Mouse (Mus musculus): ENCODE results near the gene Atl1. TPM values are rescaled to one million over a fixed set of nuclear protein-coding genes. Genes with fewer than 3 reads are reported as not detected.

The Atl1 gene
- polyA plus RNA-seq, 1 experiment: 2.1 TPM

DNA sequence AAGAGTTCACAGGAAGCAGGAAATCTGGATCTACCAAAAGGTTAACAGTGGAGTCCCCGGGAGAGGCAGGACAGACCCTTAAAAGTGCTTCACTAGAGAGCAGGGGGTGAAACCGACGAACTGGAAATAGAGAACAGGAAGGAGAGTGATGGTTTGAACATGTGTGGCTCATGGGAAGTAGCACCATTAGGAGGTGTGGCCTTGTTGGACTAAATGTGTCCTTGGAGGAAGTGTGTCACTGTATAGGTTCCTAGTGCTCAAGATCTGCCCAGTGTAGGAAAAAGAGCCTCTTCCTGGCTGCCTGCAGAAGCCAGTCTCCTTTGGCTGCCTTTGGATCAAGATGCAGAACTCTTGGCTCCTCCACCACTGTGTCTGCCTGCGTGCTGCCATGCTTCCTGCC is 112.7 kb downstream of the Atl1 start:
- TF ChIP-seq CTCF (conservative IDR thresholded peaks at IDR 0.05; ENCODE audit: insufficient read depth, insufficient read length, low read depth, low read length) (no peak), POLR2A (IDR thresholded peaks at IDR 0.05; ENCODE audit: low read depth, low read length) (no peak)
- H3K27me3 ChIP-seq (replicated peaks; ENCODE audit: control insufficient read depth, insufficient read depth, low read length): no peaks in the 10 kb centered on the region

DNA sequence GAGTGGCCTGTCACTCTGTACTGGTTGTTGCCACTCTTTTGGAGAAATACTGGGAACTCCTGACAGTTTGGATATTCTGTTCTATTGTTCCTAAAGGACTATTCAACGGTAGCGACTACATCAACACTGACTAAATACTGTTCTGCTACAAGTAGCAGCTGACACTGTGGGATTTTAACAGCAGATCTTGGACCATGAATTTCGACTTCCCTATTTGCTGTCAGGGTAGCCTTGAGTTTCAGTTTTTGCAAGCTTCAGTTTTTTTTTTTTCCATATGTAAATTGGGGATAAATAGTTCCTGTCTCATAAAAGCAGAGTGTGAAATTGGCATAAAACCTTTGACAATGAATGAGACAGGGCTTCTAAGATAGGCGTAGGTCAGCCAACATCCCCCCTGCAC is 117.9 kb downstream of the Atl1 start:
- Histone ChIP-seq H3K4me1 (ENCODE audit: control insufficient read depth, insufficient read depth, low read length) (no peaks in the 10 kb centered on the region), H3K27me3 (replicated peaks; ENCODE audit: control insufficient read depth, insufficient read depth, low read length) (no peaks in the 10 kb centered on the region), H3K4me3 (ENCODE audit: insufficient read depth, low read depth, low read length) (no peak overlapping the region), H3K27ac (ENCODE audit: insufficient read depth, low read depth, low read length) (no peak overlapping the region), H3K36me3 (ENCODE audit: control insufficient read depth, insufficient read depth, low read length) (no peaks in the 10 kb centered on the region)
- no peak for TF ChIP-seq CTCF (conservative IDR thresholded peaks at IDR 0.05; ENCODE audit: insufficient read depth, insufficient read length, low read depth, low read length)
- TF ChIP-seq POLR2A (IDR thresholded peaks at IDR 0.05; ENCODE audit: low read depth, low read length): no peak
- DNase-seq: no peak
- 92% methylated on average over 4 of the region's 4 CpGs for WGBS

More for the DNA sequence above, 112.7 kb downstream of the Atl1 start:
- DNase-seq: no peak
- 63% methylated on average over 4 of the region's 4 CpGs for WGBS
- Histone ChIP-seq H3K4me1 (ENCODE audit: control insufficient read depth, insufficient read depth, low read length) (no peaks in the 10 kb centered on the region), H3K36me3 (ENCODE audit: control insufficient read depth, insufficient read depth, low read length) (no peaks in the 10 kb centered on the region), H3K27ac (ENCODE audit: insufficient read depth, low read depth, low read length) (no peak overlapping the region), H3K4me3 (ENCODE audit: insufficient read depth, low read depth, low read length) (no peak overlapping the region)

DNA sequence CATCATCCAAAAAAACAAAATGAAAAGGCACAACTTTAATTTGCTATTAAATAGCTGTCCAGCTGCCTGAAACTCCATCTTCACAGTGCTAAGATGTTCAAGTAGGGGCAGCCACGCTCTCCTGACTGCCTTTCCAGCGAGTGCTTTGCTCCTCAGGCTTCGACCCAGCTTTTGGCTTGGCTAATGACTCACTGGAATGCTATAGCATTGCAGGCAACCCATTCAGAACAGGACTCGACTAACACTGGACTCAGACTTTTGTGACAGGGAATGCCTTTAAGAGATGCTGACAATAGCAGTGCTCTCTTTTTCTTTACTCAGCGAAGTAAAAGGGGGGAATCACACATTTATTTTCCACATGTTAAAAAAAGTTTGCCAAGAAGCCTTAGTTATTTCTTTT is 119.3 kb downstream of the Atl1 start:
- H3K4me3 ChIP-seq (ENCODE audit: insufficient read depth, low read depth, low read length): no peak overlapping the region
- DNase-seq: no peak
- 59% methylated on average over 5 of the region's 5 CpGs for WGBS
- H3K27ac ChIP-seq (ENCODE audit: insufficient read depth, low read depth, low read length): no peak overlapping the region
- TF ChIP-seq CTCF (conservative IDR thresholded peaks at IDR 0.05; ENCODE audit: insufficient read depth, insufficient read length, low read depth, low read length) (no peak), POLR2A (IDR thresholded peaks at IDR 0.05; ENCODE audit: low read depth, low read length) (no peak)
- H3K27me3 ChIP-seq (replicated peaks; ENCODE audit: control insufficient read depth, insufficient read depth, low read length): no peaks in the 10 kb centered on the region
- H3K36me3 ChIP-seq (ENCODE audit: control insufficient read depth, insufficient read depth, low read length): no peaks in the 10 kb centered on the region
- H3K4me1 ChIP-seq (ENCODE audit: control insufficient read depth, insufficient read depth, low read length): no peaks in the 10 kb centered on the region

DNA sequence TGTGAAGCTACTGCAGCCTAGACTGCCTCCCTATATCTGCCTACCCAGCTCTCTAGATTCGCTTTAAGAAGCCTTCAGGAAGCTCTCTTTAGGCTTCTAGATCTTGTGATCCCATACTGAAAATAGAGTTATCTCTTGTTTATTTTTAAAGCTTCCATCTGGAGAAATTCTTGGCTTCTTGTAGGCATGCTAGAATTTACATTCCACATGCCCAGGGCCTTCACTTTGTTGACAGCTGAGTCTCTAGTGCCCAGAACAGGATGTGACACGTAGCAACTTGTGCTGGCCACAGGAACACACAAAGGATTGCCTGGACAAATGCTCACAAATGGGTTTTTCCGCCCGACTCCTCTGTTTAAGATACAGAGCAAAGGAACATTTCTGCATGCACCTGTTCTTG is 123.5 kb downstream of the Atl1 start:
- H3K27ac ChIP-seq (ENCODE audit: insufficient read depth, low read depth, low read length): no peak overlapping the region
- no peak for TF ChIP-seq CTCF (conservative IDR thresholded peaks at IDR 0.05; ENCODE audit: insufficient read depth, insufficient read length, low read depth, low read length)
- TF ChIP-seq POLR2A (IDR thresholded peaks at IDR 0.05; ENCODE audit: low read depth, low read length): no peak
- H3K36me3 ChIP-seq (ENCODE audit: control insufficient read depth, insufficient read depth, low read length): no peaks in the 10 kb centered on the region
- no peaks in the 10 kb centered on the region for H3K27me3 ChIP-seq (replicated peaks; ENCODE audit: control insufficient read depth, insufficient read depth, low read length)
- no peak overlapping the region for H3K4me3 ChIP-seq (ENCODE audit: insufficient read depth, low read depth, low read length)
- DNase-seq: no peak
- no peaks in the 10 kb centered on the region for H3K4me1 ChIP-seq (ENCODE audit: control insufficient read depth, insufficient read depth, low read length)
- 86% methylated on average over 4 of the region's 4 CpGs for WGBS

Other genes starting within 250 kb of the Atl1 start
- 28.5 and 28.8 TPM in 2 replicates for gene Sos2, start 210.8 kb upstream of the Atl1 start, polyA plus RNA-seq (2012; rRNA removed)
- gene L2hgdh, start 167.7 kb upstream of the Atl1 start, polyA plus RNA-seq (2012; rRNA removed): 27.2 and 35.5 TPM in 2 replicates
- gene Atp5s, start 167.7 kb upstream of the Atl1 start, polyA plus RNA-seq (2012; rRNA removed): 18.6 and 20.2 TPM in 2 replicates
- 95.1 and 99.0 TPM in 2 replicates for gene Cdkl1, start 101.3 kb upstream of the Atl1 start, polyA plus RNA-seq (2012; rRNA removed)
- 6.3 and 6.5 TPM in 2 replicates for gene Map4k5, start 586 bp downstream of the Atl1 start, polyA plus RNA-seq (2012; rRNA removed)
- gene Sav1, start 94.4 kb downstream of the Atl1 start, polyA plus RNA-seq (2012; rRNA removed): 18.8 and 22.6 TPM in 2 replicates
- 4.9 and 5.2 TPM in 2 replicates for gene Nin, start 221.1 kb downstream of the Atl1 start, polyA plus RNA-seq (2012; rRNA removed)

All from kidney, adult 2 months (tissue).